Comparison of ENCODE assay signal across 20 mouse cellular contexts in genomic region chr13:90820453-90820852, GRCm38 (mm10).
"Had no signal": no experiment of that assay in that cellular context is flagged by ENCODE, and none has a peak within 500 bp of the region (broad histone marks: within the 10 kb centered on the region; RNA-seq: fewer than 3 reads in every experiment).

No protein-coding gene starts in this region.

- H3K4me1 ChIP-seq: liver, embryonic 12.5 days; liver, embryonic 15.5 days had no signal

- H3K4me2 ChIP-seq: limb, embryonic 13.5 days; liver, embryonic 12.5 days; liver, embryonic 15.5 days; midbrain, embryonic 13.5 days had no signal

- H3K9ac ChIP-seq: limb, embryonic 13.5 days; liver, embryonic 12.5 days; liver, embryonic 15.5 days; midbrain, embryonic 13.5 days had no signal

- H3K4me3 ChIP-seq: layer of hippocampus, adult 2 months; left cerebral cortex, adult 2 months; limb, embryonic 13.5 days; liver, embryonic 12.5 days; liver, embryonic 15.5 days; midbrain, embryonic 13.5 days had no signal

- DNase-seq: kidney, adult 2 months; kidney, postnatal 25 days; layer of hippocampus, adult 9-11 months; liver; lung, adult 18-20 months; right cerebral cortex, adult 18-20 months; right cerebral cortex, postnatal 14 days; right cerebral cortex, postnatal 4 days; thymus, adult 2 months; thymus, postnatal 14 days; thymus, postnatal 4 days had no signal

- H3K9me3 ChIP-seq: limb, embryonic 13.5 days; liver, embryonic 12.5 days; liver, embryonic 15.5 days; midbrain, embryonic 13.5 days had no signal

- H3K27me3 ChIP-seq: limb, embryonic 13.5 days; liver, embryonic 12.5 days; liver, embryonic 15.5 days; midbrain, embryonic 13.5 days had no signal

- H3K36me3 ChIP-seq: limb, embryonic 13.5 days; liver, embryonic 12.5 days; liver, embryonic 15.5 days; midbrain, embryonic 13.5 days had no signal

- ATAC-seq: hindbrain, postnatal 0 days; liver, embryonic 12.5 days; midbrain, embryonic 13.5 days had no signal

- H3K27ac ChIP-seq: hindbrain, postnatal 0 days; kidney, postnatal 0 days; layer of hippocampus, adult 2 months; left cerebral cortex, adult 2 months; limb, embryonic 13.5 days; liver, embryonic 12.5 days; liver, embryonic 15.5 days; macrophage; midbrain, embryonic 13.5 days had no signal
